Mouse (Mus musculus) neutrophil, adult 5-6 weeks (primary cell): ENCODE data around the gene Lexm. TPM values are rescaled to one million over a fixed set of nuclear protein-coding genes. Genes with fewer than 3 reads are reported as not detected.

Experiments
- ATAC-seq: fragments of 151-379, 151-347 bp; 2 replicates; pipeline ENCODE4 v1.8.0; 2017; ENCODE audit warnings: mild to moderate bottlenecking, moderate TSS enrichment; ENCODE audit not compliant: insufficient number of reproducible peaks, poor library complexity, low FRiP score, severe bottlenecking; ENCODE audit errors: extremely low read depth
- total RNA-seq: library from RNA; stranded (forward); fragments of 200-1000 nt; gene quantifications from 2 replicates; pipeline ENCODE4 v1.2.3, GENCODE M21; 2017

The Lexm gene
- total RNA-seq, 1 experiment from 2014 or later: not detected

GRCm38 (mm10) chr4:106557978-106558377 is 59.1 kb downstream of the Lexm start:
- ATAC-seq: no peak

DNA sequence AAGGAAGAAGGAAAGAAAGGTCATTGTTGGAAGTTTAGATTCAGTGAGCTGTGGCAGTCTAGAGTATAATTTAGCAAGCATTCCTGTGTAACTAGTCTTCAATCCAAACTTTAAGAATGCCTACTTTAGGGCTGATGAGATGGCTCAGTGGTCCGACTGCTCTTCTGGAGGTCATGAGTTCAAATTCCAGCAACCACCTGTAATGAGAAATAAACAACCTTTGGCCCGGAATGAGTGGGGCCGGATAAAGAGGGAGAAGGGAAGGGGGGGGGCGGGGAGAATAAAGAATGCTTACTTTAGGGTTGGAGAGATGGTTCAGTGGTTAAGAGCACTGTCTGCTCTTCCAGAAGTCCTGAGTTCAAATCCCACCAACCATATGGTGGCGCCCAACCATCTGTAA is 59.8 kb downstream of the Lexm start:
- ATAC-seq: no peak

DNA sequence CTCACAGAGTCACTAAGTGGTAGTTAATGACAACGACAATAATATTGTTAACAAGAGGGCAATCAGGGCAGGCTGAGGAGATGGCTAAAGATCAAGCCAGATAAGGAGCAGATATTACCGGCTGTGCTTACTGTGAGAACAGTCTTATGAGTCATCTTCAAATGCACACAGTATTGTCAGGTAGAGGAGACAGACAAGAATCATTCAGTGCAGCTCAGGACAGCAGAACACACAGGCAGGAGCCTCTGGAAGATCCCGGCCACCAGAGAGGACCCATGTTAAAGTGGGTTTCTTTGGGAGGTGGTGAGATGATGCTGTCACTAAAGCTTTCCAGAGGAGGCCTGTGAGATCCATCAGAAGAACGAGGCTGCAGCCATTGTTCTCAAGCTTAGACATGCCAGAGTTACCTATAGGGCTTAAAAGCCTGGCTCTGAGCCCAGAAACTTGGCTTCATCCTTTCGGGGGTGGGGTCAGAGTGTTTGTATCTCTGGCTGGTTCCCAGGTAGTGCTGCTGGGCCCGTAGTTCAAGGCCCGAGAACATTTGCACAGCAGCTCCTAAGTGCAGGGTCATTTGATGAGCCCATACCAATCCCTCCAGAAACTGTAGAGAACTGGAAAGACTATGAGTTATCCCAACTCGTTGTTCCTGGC is 66.4 kb downstream of the Lexm start:
- ATAC-seq: no peak

- ATAC-seq: no peak
Observed at GRCm38 (mm10) chr4:106548113-106548512, 68.9 kb downstream of the Lexm start.

GRCm38 (mm10) chr4:106546896-106547295 is 70.1 kb downstream of the Lexm start:
- ATAC-seq: no peak

DNA sequence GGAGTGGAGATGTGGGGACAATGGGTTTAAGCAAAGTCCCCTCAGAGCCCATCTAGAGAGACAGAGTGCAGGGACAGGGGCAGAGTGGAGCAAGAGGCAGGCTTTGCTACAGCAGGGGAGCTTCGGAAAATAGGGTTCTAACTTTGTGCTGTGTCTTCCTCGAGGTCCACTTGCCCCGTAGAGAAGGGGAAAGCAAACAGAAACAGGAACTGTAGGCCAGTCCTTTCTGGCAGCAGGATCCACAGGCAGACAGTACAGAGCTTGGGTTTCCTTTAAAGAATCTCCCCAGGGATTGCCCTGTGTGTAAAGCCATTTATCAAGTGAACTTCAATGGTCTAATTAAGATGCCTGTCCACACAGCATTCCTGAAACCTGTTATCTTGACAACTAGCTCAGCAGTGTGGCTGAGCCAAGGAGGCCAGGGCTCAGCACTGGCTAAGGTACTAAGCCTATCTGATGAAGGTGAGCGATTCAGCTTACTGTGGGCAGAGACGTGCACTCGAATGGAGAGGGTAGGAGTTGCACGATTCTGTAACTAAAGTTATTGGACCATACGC is 71.1 kb downstream of the Lexm start:
- no peak for ATAC-seq

DNA sequence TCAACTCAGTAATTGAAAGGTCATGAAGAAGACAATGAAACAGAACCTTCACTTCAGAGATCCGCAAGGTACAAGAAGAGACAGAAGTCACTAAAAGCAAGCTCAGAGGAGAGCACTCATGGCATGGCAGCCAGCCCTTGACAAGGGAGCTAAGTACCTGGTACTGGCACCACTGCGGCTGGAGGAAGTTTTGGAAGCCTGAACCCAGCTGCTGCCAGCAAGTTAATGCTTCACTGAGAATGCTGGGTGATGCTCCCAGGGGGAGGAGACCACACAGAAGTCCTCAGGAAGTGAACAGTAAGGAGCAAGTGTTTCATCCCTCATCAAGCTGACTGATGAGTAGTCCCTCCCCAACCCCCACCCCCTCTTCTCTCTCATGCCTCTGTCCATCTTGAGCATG is 74.8 kb downstream of the Lexm start:
- no peak for ATAC-seq

GRCm38 (mm10) chr4:106541491-106541890 is 75.5 kb downstream of the Lexm start:
- ATAC-seq: no peak

Other genes starting within 250 kb of the Lexm start
- 0.23 TPM in 1 of 2 replicates, not detected in the other for gene Pcsk9, start 152.9 kb downstream of the Lexm start, total RNA-seq
- gene Bsnd, start 125.0 kb downstream of the Lexm start, total RNA-seq: not detected in 2 replicates
- gene Dhcr24, start 56.2 kb downstream of the Lexm start, total RNA-seq: 2.5 and 3.6 TPM in 2 replicates
- gene Ttc22, start 5.2 kb upstream of the Lexm start, total RNA-seq: not detected in 2 replicates
- gene Pars2, start 33.8 kb upstream of the Lexm start, total RNA-seq: 3.6 and 5.9 TPM in 2 replicates
- gene Ttc4, start 61.7 kb upstream of the Lexm start, total RNA-seq: 29.7 and 36.6 TPM in 2 replicates
- not detected in 2 replicates for gene Mroh7, start 113.7 kb upstream of the Lexm start, total RNA-seq
- gene Fam151a, start 116.6 kb upstream of the Lexm start, total RNA-seq: not detected in 2 replicates
- gene Acot11, start 187.8 kb upstream of the Lexm start, total RNA-seq: 2.4 and 2.5 TPM in 2 replicates